Mouse (Mus musculus) T-helper 2 cell (primary cell): Measurements from ENCODE around the gene Tnrc6c.

Experiments
- in situ Hi-C: fragments of 300-600 bp; cut with MboI, MseI; formaldehyde crosslinking; loops from one replicate; pipeline ENCODE4 v1.15.1; 2025; ENCODE audit warnings: high pct_unique_total_duplicates

Tnrc6c gene

DNA sequence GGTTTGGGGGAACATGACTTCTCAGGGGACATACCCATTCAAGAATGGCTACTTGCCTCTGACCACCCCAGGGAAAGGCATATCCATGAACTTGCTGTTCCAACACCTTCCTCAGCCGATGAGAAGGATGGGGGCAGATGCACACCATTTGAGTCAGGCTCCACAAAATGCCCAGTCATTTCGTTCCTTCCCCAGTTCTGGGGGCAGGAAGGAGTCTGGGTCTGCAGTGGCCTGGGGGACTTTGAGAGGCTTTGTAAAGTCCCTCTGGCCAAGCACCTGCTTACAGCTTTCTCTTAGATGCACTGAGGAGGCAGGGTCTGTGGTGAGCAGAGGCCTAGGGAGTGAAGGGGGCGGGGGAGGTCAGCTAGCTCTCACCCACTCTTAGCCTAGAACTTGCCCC, 20.8 kb upstream of the Tnrc6c start:
- in situ Hi-C loops, result no loop called here

DNA sequence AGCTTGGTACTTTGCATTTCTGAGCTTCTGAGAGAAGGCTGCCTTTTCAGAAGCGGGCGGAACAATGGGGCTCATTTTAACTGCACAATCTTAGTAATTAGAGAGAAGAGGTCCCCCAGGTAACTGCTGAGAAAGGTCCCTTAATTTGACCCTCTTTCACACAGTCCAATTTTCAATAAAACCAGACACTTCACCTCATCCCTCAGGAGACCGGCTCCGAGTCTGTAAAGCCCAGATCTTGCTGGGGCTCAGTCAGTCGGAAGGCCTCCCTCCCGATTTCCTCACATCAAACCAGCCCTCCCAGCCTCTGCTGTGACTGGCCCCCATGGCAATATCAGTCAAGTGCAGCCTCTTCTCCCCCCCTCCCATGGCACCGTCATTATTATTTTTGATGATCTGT, 15.7 kb upstream of the Tnrc6c start:
- in situ Hi-C loops, result no loop called here

DNA sequence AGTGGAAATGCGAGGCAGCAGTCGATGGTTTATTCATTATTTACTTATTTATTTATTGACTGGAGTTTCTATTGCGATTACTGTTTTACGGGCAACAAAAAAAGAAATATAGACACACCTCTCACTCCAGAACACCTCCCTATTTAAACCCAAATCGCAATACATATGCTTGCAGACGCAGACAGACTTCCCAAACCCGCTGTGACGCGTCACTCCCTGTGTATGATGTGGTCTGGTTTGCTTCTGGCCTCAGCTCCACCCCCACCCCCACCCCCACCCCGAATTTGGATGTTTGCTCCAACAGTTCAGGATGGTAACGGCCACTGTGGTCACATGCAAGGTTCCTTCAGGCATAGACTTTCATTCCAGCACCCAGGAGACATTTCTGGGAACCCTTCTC, 15.3 kb upstream of the Tnrc6c start:
- in situ Hi-C loops, result no loop called here

DNA sequence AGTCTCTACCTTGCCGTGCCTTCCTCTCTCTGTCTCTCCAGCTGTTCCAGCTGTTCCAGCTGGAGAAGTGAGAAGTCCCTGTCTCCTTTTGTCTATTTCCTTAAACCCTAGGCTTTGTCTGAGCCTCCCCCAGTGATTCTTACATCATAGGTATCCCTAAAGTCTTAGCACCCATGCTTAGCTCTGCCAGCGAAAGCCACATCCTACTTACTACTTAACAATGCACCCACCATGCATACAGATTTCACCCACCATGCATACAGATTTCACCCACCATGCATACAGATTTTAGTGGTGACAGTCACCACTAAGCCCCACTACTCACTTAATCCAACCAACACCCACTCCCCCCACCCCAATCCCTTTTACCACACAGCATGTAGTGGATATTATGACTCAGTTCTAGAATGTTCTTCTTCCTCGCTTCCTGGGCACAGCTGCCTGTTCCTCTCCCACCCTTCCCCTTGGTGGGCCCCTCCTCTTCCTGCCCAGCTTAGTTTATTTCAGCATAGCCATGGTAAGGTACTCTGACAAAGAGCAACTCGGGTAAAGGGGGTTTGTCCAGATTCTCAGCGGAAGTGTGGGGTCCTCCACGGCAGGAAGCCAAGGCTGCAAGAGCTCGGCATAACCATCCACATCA, 14.6 kb upstream of the Tnrc6c start:
- in situ Hi-C loops, result no loop called here

DNA sequence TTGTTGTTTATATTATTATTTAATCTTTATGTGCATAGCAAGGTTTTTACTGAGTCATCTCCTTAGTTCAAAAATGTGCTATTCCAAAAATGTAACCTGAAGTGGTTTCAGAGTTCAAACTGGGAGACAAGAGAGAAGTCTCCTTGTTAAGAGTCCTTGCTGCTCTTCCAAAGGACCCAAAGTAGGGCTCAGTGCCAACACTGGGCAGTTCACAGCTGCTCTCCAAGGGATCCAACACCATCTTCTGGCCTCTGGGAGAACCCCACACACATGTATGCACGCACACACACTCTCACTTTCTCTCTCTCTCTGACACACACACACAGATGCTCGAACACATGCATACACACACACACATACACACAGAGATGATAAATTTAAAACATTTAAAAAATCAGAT, 11.9 kb upstream of the Tnrc6c start:
- in situ Hi-C loops, result no loop called here

DNA sequence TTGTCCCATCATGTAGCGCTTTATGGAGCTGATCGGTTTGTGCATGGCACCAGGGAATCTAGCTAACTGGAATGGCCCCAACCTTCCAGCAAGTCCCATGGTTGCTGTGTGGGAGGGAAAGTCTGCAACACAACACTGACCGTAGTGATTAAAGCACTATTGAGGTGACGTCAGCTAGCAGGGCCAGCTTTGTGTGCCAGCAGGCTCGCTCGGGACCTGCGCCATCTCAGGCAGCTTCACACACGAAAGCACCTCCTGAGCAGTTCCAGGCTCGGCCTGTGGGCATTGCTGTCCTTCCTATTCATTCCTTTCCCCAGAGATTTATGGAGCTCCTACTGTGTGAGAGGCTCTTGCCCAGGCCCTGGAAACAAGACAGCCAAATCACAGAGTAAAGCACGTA, 10.8 kb upstream of the Tnrc6c start:
- in situ Hi-C loops, result no loop called here

DNA sequence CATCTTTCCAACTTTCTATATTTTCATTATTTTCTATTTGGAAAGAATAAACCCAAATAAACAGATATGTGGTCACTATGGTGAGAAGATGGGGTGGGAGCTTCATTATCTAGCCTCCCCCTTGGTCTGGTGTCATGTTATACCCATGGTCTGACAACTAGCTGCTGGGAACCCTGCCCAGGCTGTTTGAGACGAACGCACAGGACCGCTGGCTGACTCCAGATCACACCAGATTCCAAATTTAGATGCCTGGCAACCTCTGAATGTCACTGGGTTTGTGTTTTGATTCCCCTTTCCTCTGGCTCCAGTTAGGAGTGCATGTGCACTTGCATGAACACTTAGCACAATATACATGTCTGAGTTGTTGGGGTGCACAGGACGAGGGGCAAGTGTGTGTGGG, 7.3 kb upstream of the Tnrc6c start:
- in situ Hi-C loops, result no loop called here

DNA sequence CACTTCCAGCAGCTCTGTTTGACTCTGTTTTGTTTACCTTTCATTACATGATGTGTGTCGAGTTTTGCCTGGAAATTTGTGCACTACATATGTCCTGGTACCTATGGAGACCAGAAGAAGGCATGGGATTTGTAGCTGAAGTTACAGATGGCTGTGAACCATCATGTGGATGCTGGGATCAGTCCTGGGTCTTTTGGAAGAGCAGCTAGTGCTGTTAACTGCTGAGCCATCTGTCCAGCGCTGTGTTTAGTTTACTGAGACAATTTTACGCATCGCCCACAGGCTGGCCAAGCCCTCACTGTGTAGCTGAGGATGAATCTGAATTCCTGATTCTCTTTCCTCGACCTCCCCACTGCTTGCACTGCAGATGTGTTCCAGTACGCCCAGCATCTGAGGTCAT, 6.1 kb upstream of the Tnrc6c start:
- in situ Hi-C loops, result no loop called here

DNA sequence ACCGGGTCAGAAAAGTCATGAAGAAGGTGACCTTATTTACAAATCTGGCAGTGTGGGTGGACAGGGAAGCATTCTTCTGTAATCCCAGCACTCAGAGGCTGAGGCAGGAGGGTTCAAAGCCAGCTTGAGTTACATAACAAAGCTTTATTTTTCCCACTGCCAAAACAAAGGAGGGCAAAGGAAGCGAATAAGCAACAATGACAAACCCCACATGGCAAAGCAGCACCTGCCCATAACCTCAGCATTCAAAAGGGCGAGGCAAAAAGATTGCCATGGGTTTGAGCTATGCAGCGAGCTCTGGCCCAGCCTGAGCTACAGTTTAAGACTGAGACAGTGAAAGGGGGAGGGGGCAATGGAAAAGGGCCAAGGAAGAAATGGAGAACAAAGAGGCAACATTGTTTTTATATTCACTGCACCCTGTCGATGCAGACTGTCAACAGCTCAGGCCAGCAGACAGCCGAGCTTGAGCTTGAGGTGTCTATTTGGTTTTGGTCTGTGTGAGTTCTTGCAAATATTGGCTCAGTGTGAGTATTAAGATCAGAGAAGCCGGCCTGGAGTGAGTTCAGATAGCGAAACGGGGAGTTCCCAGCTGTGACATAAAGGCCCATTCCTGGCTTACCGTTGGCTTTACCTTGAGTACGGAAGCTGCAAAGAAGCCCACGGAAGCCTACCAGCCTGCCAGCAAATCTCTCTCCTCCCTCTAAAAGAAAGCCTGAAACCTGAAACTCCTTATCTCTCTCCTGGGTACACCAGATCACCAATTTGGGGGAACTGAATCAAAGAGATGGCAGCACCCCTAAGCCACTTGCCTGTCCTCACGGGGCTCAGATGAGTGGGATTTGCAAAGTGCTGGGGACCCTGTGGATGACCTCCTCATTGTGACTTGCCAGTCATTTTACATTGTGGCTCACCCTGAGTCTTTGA, 3.1 kb upstream of the Tnrc6c start:
- in situ Hi-C loops, result no loop called here

DNA sequence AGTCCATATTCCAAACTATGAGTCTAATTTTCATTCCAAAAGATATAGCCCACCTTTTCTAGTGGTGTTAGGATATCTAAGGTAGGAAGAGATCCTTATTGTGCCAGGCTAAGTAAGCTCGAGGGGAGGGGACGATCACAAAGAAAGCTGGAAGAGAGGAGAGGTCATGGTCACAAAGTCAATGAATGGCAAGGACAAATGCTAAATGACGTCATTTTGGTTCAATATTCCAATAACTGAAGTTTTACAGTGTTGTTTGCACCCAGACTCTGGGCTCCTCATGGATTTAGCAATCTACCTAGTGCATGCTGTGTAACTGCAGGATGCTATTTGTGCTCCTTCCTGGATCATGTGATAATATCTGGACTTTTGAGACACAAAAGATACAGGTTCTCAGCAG, 1.2 kb upstream of the Tnrc6c start:
- in situ Hi-C loops, result no loop called here

DNA sequence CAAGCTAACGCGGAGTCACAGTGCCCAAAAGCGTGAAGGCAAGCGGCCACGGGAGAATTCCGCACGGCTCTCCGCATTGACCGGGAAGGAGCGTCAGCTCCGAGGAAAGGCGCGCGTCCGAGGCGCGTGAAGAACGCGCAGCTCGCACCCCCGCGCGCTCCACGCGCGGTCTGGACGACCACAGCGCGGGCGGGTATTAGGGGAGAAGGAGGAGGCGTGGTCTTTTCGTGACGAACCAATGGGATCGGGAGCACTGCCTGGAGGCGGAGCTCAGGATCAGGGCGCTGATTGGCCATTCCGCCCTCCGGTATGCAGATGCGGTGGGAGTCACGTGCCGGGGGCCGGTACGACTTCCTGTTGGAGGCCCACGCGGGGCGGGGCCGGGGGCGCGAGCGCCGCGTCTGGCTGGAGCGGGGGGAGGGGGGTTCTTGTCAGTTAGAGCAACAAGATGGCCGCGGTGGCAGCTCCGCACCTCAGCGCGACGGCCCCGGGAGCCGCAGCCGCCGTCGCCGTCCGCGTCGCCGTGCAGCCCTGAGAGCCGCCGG, 363 bp downstream of the Tnrc6c start:
- in situ Hi-C loops, result no loop called here

DNA sequence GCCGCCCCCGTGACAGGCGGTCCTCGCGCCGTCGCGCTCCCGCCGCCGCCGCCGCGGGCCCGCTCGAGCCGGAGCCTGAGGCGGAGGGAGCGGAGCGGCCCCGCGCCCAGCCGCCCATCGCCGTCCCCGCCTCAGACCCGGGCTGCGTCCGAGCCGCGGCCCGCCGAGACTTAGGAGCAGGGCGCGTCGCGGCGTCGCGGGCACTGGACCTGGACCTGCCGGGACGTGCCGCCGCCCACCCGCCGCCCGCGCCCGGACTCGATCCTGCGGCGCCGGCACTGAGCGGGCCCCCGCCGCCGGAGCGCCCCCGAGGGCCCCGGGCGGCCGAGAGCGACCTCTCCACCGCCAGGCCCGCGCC, 824 bp downstream of the Tnrc6c start:
- in situ Hi-C loops, result no loop called here

DNA sequence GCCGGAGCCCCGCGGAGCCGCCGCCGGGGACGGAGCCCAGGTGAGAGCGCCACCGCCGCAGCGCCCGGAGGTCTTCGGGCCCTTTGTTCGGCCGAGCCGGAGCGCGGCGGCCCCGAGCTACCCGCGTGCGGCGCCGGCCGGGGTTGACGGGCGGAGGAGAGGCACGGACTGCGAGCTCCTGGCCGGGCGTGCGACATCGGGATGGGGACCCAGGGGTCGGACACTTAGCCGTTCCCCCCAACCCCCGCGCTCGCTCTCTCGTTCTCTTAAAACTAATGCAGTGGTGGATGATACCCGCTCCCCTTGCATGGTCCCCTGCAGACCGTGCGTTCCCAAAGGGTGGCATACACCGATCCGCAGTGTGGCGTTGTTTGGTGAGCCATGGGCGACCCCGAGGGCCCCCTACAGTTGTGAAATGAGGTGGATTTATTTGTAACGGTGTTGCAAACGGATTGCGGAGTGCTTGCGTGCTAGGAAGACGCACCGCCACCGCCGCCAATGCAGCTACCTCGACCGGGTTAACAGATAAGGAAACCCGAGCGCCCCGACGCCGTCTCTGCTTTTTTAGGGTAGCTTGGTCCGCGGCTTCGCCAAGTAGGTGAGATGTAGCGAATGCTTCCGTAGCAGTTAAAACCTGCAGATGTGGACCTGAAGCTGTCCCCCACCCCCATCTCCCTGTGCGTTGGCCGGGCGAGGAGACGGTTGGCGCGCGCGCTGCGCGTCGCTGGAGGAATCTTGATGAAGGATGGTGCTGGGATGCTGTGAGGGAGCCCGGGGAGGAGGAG, 1.4 kb downstream of the Tnrc6c start:
- in situ Hi-C loops, result no loop called here

DNA sequence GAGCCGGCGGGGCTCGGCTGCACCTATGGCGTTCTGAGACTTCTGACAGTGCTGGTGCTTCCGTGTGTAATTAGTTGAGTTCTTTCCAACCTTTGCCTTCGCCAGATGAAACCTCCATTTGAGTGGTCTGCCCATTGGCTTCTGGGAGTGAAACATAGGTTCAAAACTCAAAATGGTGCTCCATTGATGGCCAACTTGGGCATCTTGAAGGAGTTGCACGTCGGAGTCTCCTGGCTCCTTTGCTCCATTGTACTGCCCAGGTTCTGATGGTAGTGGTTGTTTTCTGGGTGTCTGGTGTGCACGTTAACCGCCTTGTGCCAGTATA, 1.9 kb downstream of the Tnrc6c start:
- in situ Hi-C loops, result no loop called here

DNA sequence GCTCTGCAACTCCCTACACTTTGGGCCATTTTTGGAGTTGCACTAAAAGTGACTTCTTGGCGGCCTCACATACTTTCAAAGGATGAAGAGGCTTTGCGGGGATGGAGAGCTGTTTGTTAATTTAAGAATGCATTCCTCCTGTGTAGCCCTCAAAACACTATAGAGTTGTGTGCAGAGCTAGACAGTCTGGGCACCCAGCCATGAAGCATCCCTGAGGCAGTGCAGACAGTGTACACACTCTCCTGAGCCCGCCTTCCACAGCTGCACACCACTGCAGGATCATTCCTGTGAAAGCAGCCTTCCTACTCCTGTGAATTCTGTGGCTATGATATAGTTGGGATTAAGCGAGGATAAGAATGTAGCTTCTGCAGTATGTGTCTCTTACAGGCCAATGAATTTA, 4.9 kb downstream of the Tnrc6c start:
- in situ Hi-C loops, result no loop called here

DNA sequence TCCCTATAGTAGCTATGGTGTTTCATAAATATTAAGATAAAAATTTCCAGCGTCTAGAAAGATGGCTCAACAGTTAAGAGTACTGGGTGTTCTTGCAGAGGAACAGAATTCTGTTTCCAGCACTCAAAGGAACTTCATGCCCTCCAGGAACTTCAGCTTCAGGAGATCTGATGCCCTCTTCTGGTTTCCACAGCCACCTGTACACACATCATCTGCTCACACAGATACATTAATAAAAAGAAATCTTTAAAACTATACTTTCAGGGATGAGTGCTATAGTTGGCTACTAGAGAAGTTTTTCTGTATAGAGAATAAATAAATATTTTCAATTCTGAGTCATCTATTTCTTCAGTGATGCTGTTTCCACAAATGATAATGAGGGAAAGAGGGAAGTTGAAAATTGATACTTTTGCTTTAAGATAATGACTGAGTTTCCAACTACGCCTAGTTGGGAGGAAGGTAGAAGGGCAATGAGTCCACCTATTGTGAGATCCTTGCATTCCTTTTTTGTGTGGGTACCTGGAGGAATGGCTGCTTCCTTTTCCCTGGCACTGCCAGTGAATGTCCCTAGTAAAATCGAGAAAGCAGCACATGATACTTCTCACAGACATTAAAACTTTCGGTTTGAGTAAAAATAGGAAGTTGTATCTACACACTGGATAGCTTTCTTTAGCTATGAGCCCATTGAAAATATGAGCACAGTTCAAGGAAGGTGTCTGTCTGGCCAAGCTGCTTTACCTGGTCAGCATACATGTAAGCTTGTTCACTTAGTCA, 9.1 kb downstream of the Tnrc6c start:
- in situ Hi-C loops, result no loop called here

DNA sequence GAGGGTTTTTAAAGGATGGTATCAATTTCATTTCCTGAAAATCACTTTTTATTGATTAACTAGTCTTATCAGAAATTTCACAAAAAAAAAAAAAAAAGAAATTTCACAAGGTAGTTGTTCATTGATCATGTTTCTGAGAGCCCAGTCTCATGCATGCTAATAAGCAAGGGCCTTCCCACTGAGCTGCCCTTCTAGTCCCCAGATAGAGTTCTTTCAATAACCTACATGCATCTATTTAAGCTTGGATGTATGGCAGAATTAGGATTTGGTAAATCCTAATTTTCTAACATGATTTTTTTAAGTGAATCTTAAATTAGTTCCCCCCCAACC, 9.7 kb downstream of the Tnrc6c start:
- in situ Hi-C loops, result no loop called here

DNA sequence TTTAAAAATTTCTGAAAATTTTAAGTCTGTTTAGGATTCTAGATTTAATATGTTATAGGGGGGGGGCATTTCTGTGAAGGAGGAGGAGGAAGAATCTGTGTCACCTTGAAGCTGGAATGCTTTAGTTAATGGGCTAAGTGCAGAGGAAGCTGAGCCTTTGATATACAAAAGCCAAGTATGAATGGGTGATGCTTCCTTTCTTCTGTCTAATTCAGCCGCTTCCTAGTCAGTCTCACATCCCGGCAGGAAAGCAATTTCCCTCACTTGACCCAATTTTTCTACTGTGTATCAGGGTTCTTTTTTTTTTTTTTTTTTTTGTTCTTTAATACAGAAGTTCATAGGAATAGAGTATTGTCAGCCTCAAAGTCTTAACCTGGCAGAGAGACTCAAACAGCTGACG, 11.1 kb downstream of the Tnrc6c start:
- in situ Hi-C loops, result no loop called here

DNA sequence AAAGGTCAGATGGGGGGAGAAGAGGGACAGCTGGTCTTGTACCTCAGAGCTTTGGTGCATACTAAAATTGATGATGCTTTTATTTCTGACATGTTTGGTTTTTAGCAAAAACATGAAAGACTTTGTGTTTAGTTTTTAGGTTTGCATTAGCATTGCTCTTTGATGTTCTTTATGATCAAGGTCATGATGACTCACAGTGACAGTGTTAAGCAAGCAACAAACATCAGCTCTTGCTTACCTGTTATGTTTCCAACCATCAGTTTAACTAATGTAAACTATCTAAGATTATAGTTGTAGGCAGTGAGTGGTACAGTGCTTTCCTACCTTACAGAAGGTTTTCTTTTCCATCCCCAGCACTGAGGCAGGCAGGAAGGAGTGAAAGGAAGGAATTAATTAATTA, 12.5 kb downstream of the Tnrc6c start:
- in situ Hi-C loops, result no loop called here

DNA sequence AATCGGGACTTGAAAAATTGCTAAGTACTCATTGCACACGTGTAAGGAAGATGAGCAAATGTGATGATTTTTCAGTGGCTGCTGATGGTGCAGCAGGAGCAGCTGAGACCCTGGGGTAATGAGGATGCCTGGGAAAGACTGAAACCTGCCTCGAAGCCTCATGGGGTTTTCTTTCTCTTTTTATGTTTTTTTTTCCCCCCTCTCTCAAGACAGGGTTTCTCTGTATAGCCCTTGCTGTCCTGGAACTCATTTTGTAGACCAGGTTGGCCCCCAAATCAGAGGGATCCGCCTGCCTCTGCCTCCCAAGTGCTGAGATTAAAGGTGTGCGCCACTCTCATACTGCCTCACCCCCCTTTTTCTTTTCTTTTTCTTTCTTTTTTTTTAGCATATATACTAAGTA, 13.1 kb downstream of the Tnrc6c start:
- in situ Hi-C loops, result no loop called here

DNA sequence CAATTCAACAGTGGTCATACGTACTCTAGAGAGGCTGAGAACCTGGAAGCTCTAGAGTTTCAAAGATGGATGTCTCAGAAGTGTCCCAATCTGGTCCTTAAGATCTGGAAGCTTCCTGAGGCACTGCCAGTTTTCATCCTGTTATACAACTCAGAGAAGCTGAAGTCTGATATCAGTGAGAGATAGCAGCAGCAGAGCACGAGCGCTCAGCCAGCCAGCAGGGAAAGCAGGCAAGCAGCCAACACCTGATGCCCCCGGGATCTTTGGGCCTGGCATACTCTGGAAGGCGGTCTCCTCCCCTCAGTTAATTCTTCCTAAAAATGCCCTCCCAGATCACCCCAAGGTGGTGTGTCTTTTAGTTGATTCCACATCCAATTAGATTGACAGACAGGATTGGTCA, 13.7 kb downstream of the Tnrc6c start:
- in situ Hi-C loops, result no loop called here

DNA sequence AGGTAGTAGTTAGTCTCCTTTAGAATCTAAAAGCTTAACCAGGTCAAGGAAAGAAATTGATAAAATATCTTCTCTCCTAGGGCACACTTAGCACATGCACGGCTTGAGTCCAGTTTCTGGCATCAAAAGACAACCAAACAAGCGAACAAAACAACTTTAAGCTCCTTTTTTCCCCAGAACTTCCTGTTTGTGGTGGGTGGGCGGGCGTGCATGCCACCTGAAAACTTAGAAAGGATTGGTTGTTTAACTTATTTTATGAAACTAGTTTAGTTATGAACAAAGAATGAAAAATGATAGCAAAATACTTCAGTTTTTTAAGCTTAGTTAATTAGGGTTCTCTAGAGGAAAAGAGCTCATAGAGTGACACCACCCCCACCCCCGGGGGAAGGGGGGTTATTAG, 17.5 kb downstream of the Tnrc6c start:
- in situ Hi-C loops, result no loop called here
